Mouse (Mus musculus) cortical plate, adult 2 months (tissue): ENCODE data around the gene Sgca.

Experiments
- CTCF ChIP-seq: fragments of 200-500 bp; IDR thresholded peaks from 2 replicates; pipeline ENCODE4 v1.5.1; 2011; ENCODE audit warnings: mild to moderate bottlenecking, control low read depth, low read length; ENCODE audit not compliant: insufficient read depth; ENCODE audit errors: extremely low read depth
- POLR2A ChIP-seq: fragments of 200-500 bp; IDR thresholded peaks from 2 replicates; pipeline ENCODE4 v1.6.1; 2011; ENCODE audit warnings: mild to moderate bottlenecking, low read length, control low read depth; ENCODE audit not compliant: insufficient read depth; ENCODE audit errors: extremely low read depth

DNA sequence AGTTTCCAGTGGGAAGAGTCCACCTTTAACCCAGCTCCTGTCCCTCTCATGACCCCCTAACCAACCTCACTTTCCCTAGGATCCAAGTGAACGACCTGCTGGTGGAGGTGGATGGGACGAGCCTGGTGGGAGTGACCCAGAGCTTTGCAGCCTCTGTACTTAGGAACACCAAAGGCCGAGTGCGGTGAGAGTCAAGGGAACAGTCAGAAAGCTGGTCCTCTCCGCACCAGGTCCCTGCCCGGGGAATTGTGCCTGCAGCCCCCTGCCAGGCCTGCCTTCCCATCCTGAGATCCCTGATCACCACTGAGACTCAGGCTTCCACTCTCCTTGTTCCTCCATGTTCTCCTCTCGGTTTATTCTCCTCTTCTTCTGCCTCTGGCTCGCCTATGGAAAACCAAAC is 24.0 kb upstream of the Sgca start:
- TF ChIP-seq CTCF (no peak), POLR2A (no peak)
